Mouse (Mus musculus) midbrain, postnatal 0 days (tissue): ENCODE results near the gene Ptpre. TPM values are rescaled to one million over a fixed set of nuclear protein-coding genes. Genes with fewer than 3 reads are reported as not detected.

Experiments used
- ATAC-seq: fragments of 200-750 bp; cut with Nextera tagmentation; 2 replicates; pipeline ENCODE4 v1.8.0; 2017; ENCODE audit warnings: moderate number of reproducible peaks, mild to moderate bottlenecking, moderate TSS enrichment, moderate library complexity; ENCODE audit not compliant: low FRiP score
- DNase-seq: peaks from one replicate; pipeline ENCODE4 v3.0.0-alpha.2; 2015; ENCODE audit warnings: low spot score
- H3K27ac ChIP-seq: fragments of 300-500 bp; sonication (generic); 2 replicates; pipeline ENCODE4 v1.5.1; 2014; ENCODE audit warnings: low read depth, mild to moderate bottlenecking, low read length, mixed read lengths
- H3K27me3 ChIP-seq: fragments of 300-500 bp; sonication (generic); 2 replicates; pipeline ENCODE4 v1.6.1; 2014; ENCODE audit warnings: low read length, control low read depth, mixed read lengths; ENCODE audit not compliant: insufficient read depth
- H3K36me3 ChIP-seq: fragments of 300-500 bp; sonication (generic); 2 replicates; pipeline ENCODE4 v1.6.1; 2014; ENCODE audit warnings: low read length, control low read depth, mixed read lengths; ENCODE audit not compliant: insufficient read depth
- H3K4me1 ChIP-seq: fragments of 300-500 bp; sonication (generic); 2 replicates; pipeline ENCODE4 v1.6.1; 2014; ENCODE audit warnings: mild to moderate bottlenecking, control low read depth, antibody characterized with exemption, low read length, mixed read lengths; ENCODE audit not compliant: insufficient read depth
- H3K4me2 ChIP-seq: fragments of 300-500 bp; sonication (generic); 2 replicates; pipeline ENCODE4 v1.6.1; 2014; ENCODE audit warnings: low read depth, mild to moderate bottlenecking, low read length, mixed read lengths; ENCODE audit not compliant: poor library complexity, severe bottlenecking
- H3K4me3 ChIP-seq: fragments of 300-500 bp; sonication (generic); 2 replicates; pipeline ENCODE4 v1.5.1; 2014; ENCODE audit warnings: low read depth, mild to moderate bottlenecking, low read length, moderate library complexity
- H3K9ac ChIP-seq: fragments of 300-500 bp; sonication (generic); replicated peaks from 2 replicates; pipeline ENCODE4 v1.6.1; 2014; ENCODE audit warnings: mild to moderate bottlenecking, low read length, moderate library complexity, mixed read lengths; ENCODE audit not compliant: poor library complexity, severe bottlenecking
- H3K9me3 ChIP-seq: fragments of 300-500 bp; sonication (generic); 2 replicates; pipeline ENCODE4 v1.6.1; 2016; ENCODE audit warnings: low read length, control low read depth
- CTCF ChIP-seq: IDR thresholded peaks from 2 replicates; pipeline ENCODE4 v1.5.1; 2016; ENCODE audit warnings: antibody characterized with exemption, mild to moderate bottlenecking
- WGBS: fragments of 180-500 bp; shearing (Covaris S2); extraction: QIAGEN DNeasy Blood & Tissue Kit; methylation state at CpG from one replicate; pipeline ENCODE4 v1.1.7; 2014; 5-methylcytosine and 5-hydroxymethylcytosine counted together
- polyA plus RNA-seq: library from polyadenylated mRNA; unstranded; fragments of >200 nt; fragmentation: Nextera tagmentation; extraction: Ambion mirVana; gene quantifications from 2 replicates; pipeline ENCODE4 v1.2.1, GENCODE M21; 2015
- total RNA-seq: library from RNA; depleted of rRNA; stranded (reverse); fragments of >200 nt; gene quantifications from 2 replicates; pipeline ENCODE4 v1.2.3, GENCODE M21; 2014

Ptpre gene
- total and polyA plus RNA-seq, 2 experiments from 2014 or later = 9.2 to 14.6 TPM

GRCm38 (mm10) chr7:135526574-135527152, 10.6 kb upstream of the Ptpre start:
- Histone ChIP-seq H3K36me3 (no peaks in the 10 kb centered on the region), H3K4me2 (no peak overlapping the region), H3K27ac (no peak overlapping the region), H3K4me3 (no peak overlapping the region), H3K9ac (no peak overlapping the region), H3K27me3 (no peaks in the 10 kb centered on the region), H3K9me3 (no peaks in the 10 kb centered on the region), H3K4me1 (no peaks in the 10 kb centered on the region)
- ATAC-seq (no peak), DNase-seq (no peak)
- TF ChIP-seq CTCF = no peak
- 91% methylated on average over 3 of the region's 3 CpGs for WGBS

GRCm38 (mm10) chr7:135527169-135527568, 10.1 kb upstream of the Ptpre start:
- no peak overlapping the region for H3K4me3 ChIP-seq
- DNase-seq = no peak
- H3K9me3 ChIP-seq = no peaks in the 10 kb centered on the region
- H3K27ac ChIP-seq = no peak overlapping the region
- WGBS = 81% methylated on average over 3 of the region's 3 CpGs
- no peak for TF ChIP-seq CTCF
- H3K27me3 ChIP-seq = no peaks in the 10 kb centered on the region
- no peak for ATAC-seq
- no peak overlapping the region for H3K9ac ChIP-seq
- no peaks in the 10 kb centered on the region for H3K4me1 ChIP-seq
- no peaks in the 10 kb centered on the region for H3K36me3 ChIP-seq
- H3K4me2 ChIP-seq = no peak overlapping the region

GRCm38 (mm10) chr7:135528515-135528914, 8.8 kb upstream of the Ptpre start, which contains the start of gene Clrn3:
Gene Clrn3 (minus strand): TSS chr7:135528654.
- Histone ChIP-seq H3K4me3 (no peak within 1 kb of the TSS), H3K36me3 (no peaks in the 10 kb centered on the region), H3K9me3 (no peaks in the 10 kb centered on the region), H3K9ac (no peak within 1 kb of the TSS), H3K4me2 (no peak within 1 kb of the TSS), H3K27ac (no peak within 1 kb of the TSS), H3K27me3 (no peaks in the 10 kb centered on the region), H3K4me1 (no peaks in the 10 kb centered on the region)
- WGBS = 85% methylated on average over 7 of the region's 7 CpGs
- TF ChIP-seq CTCF = no peak
- ATAC-seq (no peak), DNase-seq (no peak)

GRCm38 (mm10) chr7:135529068-135529467, 8.2 kb upstream of the Ptpre start:
- Histone ChIP-seq H3K9ac (no peak overlapping the region), H3K4me1 (no peaks in the 10 kb centered on the region), H3K4me2 (no peak overlapping the region), H3K9me3 (no peaks in the 10 kb centered on the region), H3K36me3 (no peaks in the 10 kb centered on the region), H3K4me3 (no peak overlapping the region), H3K27me3 (no peaks in the 10 kb centered on the region), H3K27ac (no peak overlapping the region)
- DNase-seq = no peak
- ATAC-seq = no peak
- no peak for TF ChIP-seq CTCF
- 92% methylated on average over 2 of the region's 2 CpGs for WGBS

GRCm38 (mm10) chr7:135534548-135535189, 2.6 kb upstream of the Ptpre start:
- no peak for ATAC-seq
- no peak overlapping the region for H3K4me3 ChIP-seq
- H3K9ac ChIP-seq = no peak overlapping the region
- H3K4me1 ChIP-seq = peaks cover 7% of the 10 kb centered on the region; the same call in 1 of the 2 replicates
- no peak for DNase-seq
- 67% methylated on average over 2 of the region's 2 CpGs for WGBS
- no peaks in the 10 kb centered on the region for H3K9me3 ChIP-seq
- H3K27ac ChIP-seq = no peak overlapping the region
- no peaks in the 10 kb centered on the region for H3K27me3 ChIP-seq
- no peak for TF ChIP-seq CTCF
- H3K4me2 ChIP-seq = no peak overlapping the region
- no peaks in the 10 kb centered on the region for H3K36me3 ChIP-seq

GRCm38 (mm10) chr7:135535908-135536307, 1.4 kb upstream of the Ptpre start:
- ATAC-seq (no peak), DNase-seq (no peak)
- peaks cover 8% of the 10 kb centered on the region; the same call in 1 of the 2 replicates for H3K4me1 ChIP-seq
- H3K9ac ChIP-seq = no peak overlapping the region
- H3K4me2 ChIP-seq = no peak overlapping the region
- WGBS = 89% methylated on average over 3 of the region's 3 CpGs
- no peak overlapping the region for H3K4me3 ChIP-seq
- no peaks in the 10 kb centered on the region for H3K9me3 ChIP-seq
- no peaks in the 10 kb centered on the region for H3K27me3 ChIP-seq
- no peak for TF ChIP-seq CTCF
- H3K36me3 ChIP-seq = no peaks in the 10 kb centered on the region
- no peak overlapping the region for H3K27ac ChIP-seq
